Mouse (Mus musculus) kidney, adult 2 months (tissue): ENCODE measurements at regions not wholly inside any gene's neighbourhood (a gene's known extent, or its start where the extent isn't known, plus 50 kb on each side); places are given as distances from the start of the nearest gene placed in this dataset.
"Not testable (repeated sequence)": the region's sequence is repeated elsewhere in the genome, so short reads cannot be mapped to it uniquely, and the experiment has no call there.

Experiments used
- DNase-seq: peaks from one replicate; pipeline ENCODE4 v3.0.0; 2021
- H3K27ac ChIP-seq: fragments of 200-500 bp; 2 replicates; pipeline ENCODE4 v1.5.1; 2012; ENCODE audit warnings: low read depth, low read length, control low read depth, inconsistent platforms; ENCODE audit not compliant: insufficient read depth
- H3K27me3 ChIP-seq: fragments of 200-500 bp; replicated peaks from 2 replicates; pipeline ENCODE4 v1.6.1; 2012; ENCODE audit warnings: mild to moderate bottlenecking, moderate library complexity, low read length, inconsistent platforms; ENCODE audit not compliant: control insufficient read depth, insufficient read depth
- H3K36me3 ChIP-seq: fragments of 200-500 bp; 2 replicates; pipeline ENCODE4 v1.6.1; 2012; ENCODE audit warnings: mild to moderate bottlenecking, moderate library complexity, low read length, inconsistent platforms; ENCODE audit not compliant: control insufficient read depth, insufficient read depth
- H3K4me1 ChIP-seq: fragments of 200-500 bp; 2 replicates; pipeline ENCODE4 v1.6.1; 2011; ENCODE audit warnings: low read length; ENCODE audit not compliant: control insufficient read depth, insufficient read depth
- H3K4me3 ChIP-seq: fragments of 200-500 bp; 2 replicates; pipeline ENCODE4 v1.5.1; 2011; ENCODE audit warnings: mild to moderate bottlenecking, low read depth, low read length, control low read depth; ENCODE audit not compliant: insufficient read depth
- CTCF ChIP-seq: fragments of 200-500 bp; conservative IDR thresholded peaks from 2 replicates; pipeline ENCODE4 v1.5.1; 2011; ENCODE audit warnings: low read depth, mild to moderate bottlenecking, control low read depth, low read length, moderate library complexity, mixed read lengths; ENCODE audit not compliant: insufficient read depth, insufficient read length
- POLR2A ChIP-seq: fragments of 200-500 bp; IDR thresholded peaks from one replicate; pipeline ENCODE4 v1.6.1; 2011; ENCODE audit warnings: low read depth, low read length, control low read depth
- WGBS: fragments of 180-500 bp; shearing (Covaris S2); methylation state at CpG from one replicate; pipeline ENCODE4 v1.1.7; 2018; 5-methylcytosine and 5-hydroxymethylcytosine counted together

DNA sequence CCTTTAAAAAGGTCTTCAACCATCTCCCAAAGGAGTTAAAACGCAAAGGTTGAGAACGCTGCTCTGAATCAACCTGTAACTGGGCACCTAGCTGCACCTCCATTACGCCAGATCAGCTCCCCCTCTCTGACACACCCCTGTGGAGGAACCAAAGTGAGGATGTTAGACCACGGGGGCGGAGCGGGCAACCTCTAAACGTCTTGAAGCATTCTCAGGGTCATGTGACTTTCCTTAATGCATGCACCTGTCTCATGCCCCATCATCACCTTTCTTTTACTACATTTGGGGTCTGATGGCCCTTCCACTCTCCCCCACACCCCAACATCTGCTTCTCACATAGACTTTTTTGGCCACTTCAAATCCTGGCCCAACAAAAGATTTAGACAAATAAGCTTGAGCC is 77.9 kb upstream of the Med13l start:
- H3K4me1 ChIP-seq, result no peaks in the 10 kb centered on the region
- no peak overlapping the region for H3K4me3 ChIP-seq
- WGBS, result 59% methylated on average over 7 of the region's 7 CpGs
- no peaks in the 10 kb centered on the region for H3K27me3 ChIP-seq
- TF ChIP-seq POLR2A (no peak), CTCF (no peak)
- H3K36me3 ChIP-seq, result no peaks in the 10 kb centered on the region
- no peak for DNase-seq
- H3K27ac ChIP-seq, result no peak overlapping the region

DNA sequence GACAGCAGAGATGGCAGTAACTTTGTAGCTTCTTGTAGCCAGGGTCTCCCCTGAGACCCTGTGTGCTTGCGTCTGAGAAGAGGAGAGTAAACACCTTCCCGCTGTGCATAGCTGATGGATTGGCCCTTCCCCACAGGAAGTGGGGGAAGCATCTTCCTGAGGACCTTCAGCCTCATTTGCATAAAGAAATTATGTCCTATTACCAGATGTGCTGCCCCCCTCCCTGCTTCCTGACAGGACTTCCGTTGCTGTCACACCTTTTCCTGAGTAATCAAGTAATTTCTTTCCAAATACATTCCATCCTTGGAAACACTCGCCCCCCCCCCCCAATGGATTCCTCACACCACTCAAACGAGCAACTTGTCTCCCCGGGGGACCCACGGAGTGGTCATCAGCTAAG is 77.5 kb upstream of the Med13l start:
- Histone ChIP-seq H3K27me3 (no peaks in the 10 kb centered on the region), H3K4me3 (no peak overlapping the region), H3K27ac (no peak overlapping the region), H3K4me1 (no peaks in the 10 kb centered on the region), H3K36me3 (no peaks in the 10 kb centered on the region)
- 23% methylated on average over 7 of the region's 7 CpGs for WGBS
- peak; percentile 64 for DNase-seq
- TF ChIP-seq CTCF (no peak), POLR2A (no peak)

DNA sequence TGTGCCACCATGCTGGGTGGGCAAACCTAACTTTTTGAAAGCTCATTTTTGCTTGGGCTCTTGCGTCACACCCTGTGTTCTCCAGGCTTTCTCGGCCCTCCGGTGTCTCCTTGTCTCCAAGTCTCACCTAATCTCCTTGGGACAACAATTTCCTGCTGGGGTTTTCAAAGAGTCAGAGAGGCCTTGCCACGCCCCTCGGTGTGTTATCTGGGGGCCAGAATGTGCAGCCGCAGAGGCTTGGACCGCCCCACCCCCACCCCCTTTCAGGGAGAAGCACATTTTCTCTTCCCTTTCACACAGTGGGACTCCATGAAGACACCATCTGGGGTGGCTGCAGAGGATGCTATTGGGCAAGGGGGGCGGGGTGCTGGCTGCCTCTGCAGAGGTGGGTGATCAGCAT is 76.9 kb upstream of the Med13l start:
- H3K4me1 ChIP-seq, result no peaks in the 10 kb centered on the region
- H3K4me3 ChIP-seq, result no peak overlapping the region
- H3K27me3 ChIP-seq, result no peaks in the 10 kb centered on the region
- 30% methylated on average over 8 of the region's 8 CpGs for WGBS
- no peak for TF ChIP-seq POLR2A
- no peak for TF ChIP-seq CTCF
- no peak overlapping the region for H3K27ac ChIP-seq
- no peak for DNase-seq
- H3K36me3 ChIP-seq, result no peaks in the 10 kb centered on the region

- no peaks in the 10 kb centered on the region for H3K36me3 ChIP-seq
- no peak overlapping the region for H3K27ac ChIP-seq
- DNase-seq, result no peak
- 96% methylated on average over 8 of the region's 8 CpGs for WGBS
- no peaks in the 10 kb centered on the region for H3K4me1 ChIP-seq
- no peak overlapping the region for H3K4me3 ChIP-seq
- TF ChIP-seq CTCF (no peak), POLR2A (no peak)
- H3K27me3 ChIP-seq, result no peaks in the 10 kb centered on the region
These were observed 75.3 kb upstream of the Med13l start for GRCm38 (mm10) chr5:118485191-118485590.

GRCm38 (mm10) chr5:118492522-118492921 is 68.0 kb upstream of the Med13l start:
- H3K36me3 ChIP-seq, result not testable (repeated sequence)

DNA sequence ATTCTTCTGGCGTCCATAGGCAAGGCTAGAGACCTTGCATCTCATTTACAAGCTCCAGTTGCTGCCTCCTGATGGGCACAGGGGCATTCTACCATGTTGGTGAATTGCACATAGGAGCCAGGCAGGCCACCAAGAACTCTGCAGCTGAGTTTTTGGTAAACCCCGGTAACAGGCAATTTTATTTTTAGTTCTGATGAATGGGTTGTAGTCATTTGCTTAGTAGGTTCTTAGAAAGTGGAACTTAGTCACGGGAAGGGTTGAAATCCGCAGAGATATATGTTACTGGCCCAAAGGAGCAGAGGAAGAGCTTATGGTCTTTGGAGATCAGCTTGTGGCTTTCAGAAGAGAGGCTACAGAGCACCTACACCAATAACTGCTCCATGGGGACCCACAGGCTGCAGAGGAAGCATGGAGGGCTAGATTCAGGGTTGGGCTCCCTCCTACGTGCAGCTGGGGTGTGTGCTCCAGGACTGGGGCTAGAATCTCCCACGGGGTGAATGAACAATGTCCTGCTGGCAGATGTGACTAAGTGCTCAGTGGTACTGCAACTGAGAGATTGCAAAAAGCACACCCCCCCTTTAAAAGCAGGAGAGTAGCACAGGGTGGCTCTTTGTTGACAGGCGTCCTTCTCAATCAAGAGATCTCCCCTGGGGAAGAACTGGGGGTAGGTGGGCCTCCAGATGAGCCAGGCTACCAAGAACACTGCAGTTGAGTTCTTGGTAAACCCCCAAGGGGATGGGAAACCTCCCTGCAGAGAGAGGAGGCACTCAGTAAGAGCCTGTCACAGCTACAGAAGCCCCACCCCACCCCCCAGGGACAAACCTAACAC is 65.6 kb upstream of the Med13l start:
- H3K36me3 ChIP-seq, result no peaks in the 10 kb centered on the region
- no peak overlapping the region for H3K4me3 ChIP-seq
- no peak for TF ChIP-seq POLR2A
- no peak overlapping the region for H3K27ac ChIP-seq
- H3K27me3 ChIP-seq, result no peaks in the 10 kb centered on the region
- 84% methylated on average over 7 of the region's 7 CpGs for WGBS
- H3K4me1 ChIP-seq, result no peaks in the 10 kb centered on the region
- DNase-seq, result no peak

More at GRCm38 (mm10) chr5:118492522-118492921, 68.0 kb upstream of the Med13l start:
- H3K4me3 ChIP-seq, H3K27me3 ChIP-seq, DNase-seq, H3K27ac ChIP-seq, H3K4me1 ChIP-seq: not testable (repeated sequence)
- WGBS, result 94% methylated on average over 2 of the region's 2 CpGs

DNA sequence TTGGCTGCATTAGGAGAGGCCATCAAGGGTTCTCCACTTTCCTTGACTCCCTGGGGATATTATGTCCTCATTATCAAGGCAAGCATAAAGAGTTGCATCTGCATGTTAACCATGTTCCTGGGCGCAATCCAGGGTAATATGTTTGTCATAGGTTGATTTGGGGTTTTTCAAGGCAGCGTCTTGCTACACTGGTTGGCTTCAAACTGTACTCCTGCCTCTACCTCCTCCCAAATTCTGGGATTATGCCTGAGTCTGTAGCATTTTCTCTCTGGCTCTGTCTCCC is 65.1 kb upstream of the Med13l start:
- 84% methylated on average over 2 of the region's 2 CpGs for WGBS
- Histone ChIP-seq H3K4me1 (no peaks in the 10 kb centered on the region), H3K27ac (no peak overlapping the region), H3K27me3 (no peaks in the 10 kb centered on the region), H3K36me3 (no peaks in the 10 kb centered on the region), H3K4me3 (no peak overlapping the region)
- TF ChIP-seq CTCF, result no peak
- TF ChIP-seq POLR2A, result no peak
- no peak for DNase-seq

DNA sequence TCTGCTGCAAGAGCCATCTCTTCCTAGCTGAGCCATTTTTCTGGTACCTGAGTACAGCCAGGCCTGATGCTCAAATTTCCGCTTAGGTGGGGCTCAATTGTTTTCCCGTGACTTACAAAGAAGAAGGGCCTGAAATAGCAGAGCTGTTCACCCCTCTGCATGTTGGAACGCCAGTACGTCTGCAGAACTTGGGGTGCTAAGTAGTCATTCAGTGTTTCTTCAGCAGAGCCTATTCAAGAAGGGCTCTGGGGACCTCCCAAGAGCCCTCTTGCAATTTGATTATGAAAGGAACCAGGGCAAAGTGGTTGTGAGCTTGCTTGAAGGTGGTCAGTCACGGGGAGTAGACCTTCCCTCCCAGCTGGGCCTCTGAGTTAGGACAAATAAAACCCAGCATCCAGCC is 58.9 kb upstream of the Med13l start:
- H3K27me3 ChIP-seq, result no peaks in the 10 kb centered on the region
- H3K27ac ChIP-seq, result no peak overlapping the region
- no peaks in the 10 kb centered on the region for H3K36me3 ChIP-seq
- DNase-seq, result no peak
- 92% methylated on average over 5 of the region's 5 CpGs for WGBS
- no peaks in the 10 kb centered on the region for H3K4me1 ChIP-seq
- H3K4me3 ChIP-seq, result no peak overlapping the region
- TF ChIP-seq POLR2A, result no peak
- no peak for TF ChIP-seq CTCF
